Mouse (Mus musculus) adrenal gland, postnatal 14 days (tissue): ENCODE results near the gene Fbxo24. TPM values are rescaled to one million over a fixed set of nuclear protein-coding genes. Genes with fewer than 3 reads are reported as not detected.

Experiments
- DNase-seq: peaks from one replicate; pipeline ENCODE4 v3.0.0; 2021; ENCODE audit warnings: mixed read lengths
- long read RNA-seq, 2 experiments: library from polyadenylated mRNA; stranded (forward); transcript quantifications; one replicate each; pipeline ENCODE4 v2.0.0; 2021
- total RNA-seq: library from RNA; stranded (reverse); gene quantifications from 2 replicates; pipeline ENCODE4 v1.2.3, GENCODE M21; 2021

Fbxo24 gene
- 0.38 and 0.85 TPM in 2 replicates for total RNA-seq
- long read RNA-seq, experiment 1: 0 reads
- long read RNA-seq, experiment 2: 0 reads

- DNase-seq: peak; percentile 99
These were observed at the start of gene Fbxo24, which contains the start of the genes Lrch4 and Gm20605 for GRCm38 (mm10) chr5:137628498-137629305. Gene Fbxo24 (minus strand): TSS chr5:137629002. Gene Lrch4 (plus strand): TSS chr5:137629121. Gene Gm20605 (plus strand): TSS chr5:137629175.

DNA sequence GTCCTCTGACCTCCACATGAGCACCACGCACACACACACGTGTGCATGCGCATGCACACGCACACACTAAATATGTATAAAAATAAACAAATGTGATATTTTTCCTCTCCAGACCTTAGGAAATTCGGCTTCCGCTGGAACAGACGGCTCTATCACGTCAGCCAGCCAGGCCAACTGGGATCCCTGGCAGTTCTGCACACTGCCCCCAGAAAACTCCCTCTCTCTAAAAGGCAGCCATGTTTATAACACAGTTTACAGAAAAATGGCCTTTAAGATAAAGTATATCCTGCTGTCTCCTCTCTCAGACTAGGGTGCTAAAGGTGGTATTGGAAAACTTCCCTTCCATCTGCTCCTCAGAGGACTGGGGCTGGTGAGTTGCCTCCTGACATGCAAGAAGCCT is 49.1 kb upstream of the Fbxo24 start:
- no peak for DNase-seq

GRCm38 (mm10) chr5:137674786-137675185 is 46.0 kb upstream of the Fbxo24 start:
- DNase-seq: no peak

- DNase-seq: no peak
These were observed 44.2 kb upstream of the Fbxo24 start for GRCm38 (mm10) chr5:137673015-137673414.

DNA sequence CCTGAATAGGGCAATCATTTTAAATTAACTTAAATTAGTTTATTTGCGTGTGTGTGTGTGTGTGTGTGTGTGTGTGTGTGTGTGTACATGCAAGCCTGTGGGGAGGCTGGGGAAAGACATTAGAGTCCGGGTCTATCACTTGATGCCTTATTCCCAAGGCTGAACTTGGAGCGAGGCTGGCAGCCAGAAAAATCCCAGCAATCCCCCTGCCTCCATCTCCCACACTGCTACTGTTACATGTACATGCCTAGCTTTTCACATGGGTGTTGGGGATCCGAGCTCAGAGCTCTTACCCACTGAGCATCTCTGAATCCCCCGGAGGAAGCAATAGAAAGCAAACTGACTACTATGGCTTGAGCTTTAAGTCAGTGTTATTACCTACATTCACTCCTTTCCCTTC is 43.6 kb upstream of the Fbxo24 start:
- no peak for DNase-seq

DNA sequence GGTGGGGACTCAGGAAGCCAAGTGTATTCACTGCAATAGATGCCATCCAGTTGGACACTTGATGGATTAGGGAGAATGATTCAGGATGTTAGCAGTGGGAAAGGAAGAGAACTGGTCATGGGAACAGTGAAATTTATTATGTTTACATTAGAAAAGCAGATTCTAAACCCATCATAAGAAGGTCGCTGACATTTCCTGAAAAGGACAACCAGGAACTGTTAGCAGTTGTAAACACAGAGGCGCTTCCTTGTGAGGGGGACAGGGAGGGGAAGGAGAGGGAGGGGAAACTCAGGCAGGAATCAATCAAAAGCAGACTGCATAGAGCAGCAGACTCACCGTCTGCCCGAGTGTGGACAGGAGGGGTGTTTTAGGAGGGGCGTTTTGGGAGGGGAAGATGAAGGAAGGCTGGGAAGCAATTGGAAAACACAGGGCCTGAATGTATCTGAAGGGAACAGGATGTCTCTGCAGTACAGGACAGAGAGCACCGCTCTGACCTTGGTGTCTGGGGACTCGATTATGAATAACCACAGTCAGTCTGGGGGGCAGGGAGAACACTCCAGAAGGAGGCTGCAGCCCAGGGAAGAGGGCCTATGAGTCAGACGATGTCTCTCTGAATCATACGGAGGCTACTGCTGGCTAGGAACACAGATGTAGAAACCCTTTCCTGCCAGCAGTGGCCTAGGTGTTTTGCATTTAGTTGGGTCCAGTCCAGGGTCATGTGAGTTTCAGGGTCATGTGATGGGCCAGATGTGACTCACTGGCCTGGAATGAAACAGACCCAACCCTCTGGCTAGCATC is 42.8 kb upstream of the Fbxo24 start:
- peak; percentile 92 for DNase-seq

DNA sequence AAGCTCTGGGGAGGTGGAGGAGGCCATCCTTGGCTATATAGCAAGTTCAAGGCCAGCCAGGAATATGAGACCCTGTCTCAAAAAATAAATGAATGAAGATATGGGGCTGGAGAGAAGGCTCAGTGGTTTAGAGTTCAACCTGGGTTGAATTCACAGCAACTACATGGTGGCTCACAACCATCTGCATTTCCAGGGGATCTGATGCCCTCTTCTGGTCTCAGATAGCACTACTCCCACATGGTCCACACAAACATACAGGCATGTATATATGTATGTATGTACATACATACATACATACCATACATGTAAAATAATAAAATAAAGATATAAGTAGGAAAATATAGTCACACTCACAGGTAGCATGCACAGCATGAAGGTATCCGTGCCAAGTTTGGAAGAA is 41.4 kb upstream of the Fbxo24 start:
- DNase-seq: no peak

GRCm38 (mm10) chr5:137668971-137669370 is 40.2 kb upstream of the Fbxo24 start:
- DNase-seq: no peak

DNA sequence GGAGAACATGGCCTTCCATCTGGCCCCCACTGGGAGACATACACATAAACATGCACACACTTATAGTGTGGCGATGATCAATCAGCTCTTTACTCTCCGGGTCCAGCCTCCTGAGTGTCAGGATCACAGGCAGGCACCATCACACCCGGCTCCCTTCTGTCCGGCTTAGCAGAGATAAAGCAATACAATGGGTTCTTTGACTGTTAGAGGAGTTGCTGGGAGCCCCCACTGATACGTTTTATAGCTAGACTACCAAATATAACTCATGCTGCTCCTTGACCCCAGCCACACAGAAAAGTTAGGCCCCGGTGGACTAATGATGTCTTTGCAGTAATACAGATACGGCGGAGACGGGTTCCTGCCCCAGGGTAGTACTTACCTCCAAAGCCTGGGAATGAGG is 34.3 kb upstream of the Fbxo24 start:
- DNase-seq: no peak

- DNase-seq: peak; percentile 87
These were observed 31.4 kb upstream of the Fbxo24 start for GRCm38 (mm10) chr5:137660064-137660688.

DNA sequence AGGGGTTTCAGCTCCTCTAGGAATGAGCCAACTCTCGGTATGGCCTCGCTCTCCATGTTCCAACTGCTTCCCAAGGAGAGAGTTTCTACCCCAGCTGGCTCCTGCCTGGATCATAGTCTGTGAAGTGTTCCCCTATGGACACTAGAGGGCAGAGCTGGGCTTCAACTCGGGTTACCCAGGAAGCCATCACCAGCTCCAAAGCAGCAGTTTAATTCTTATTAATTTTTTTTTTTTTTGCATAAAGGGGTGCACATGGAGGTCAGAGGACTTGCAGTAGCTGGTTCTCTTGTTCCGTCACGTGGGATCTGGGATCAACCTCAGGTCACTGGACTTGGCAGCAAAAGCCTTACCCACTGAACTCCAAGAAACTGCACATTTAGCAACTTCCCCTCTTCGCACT is 28.2 kb upstream of the Fbxo24 start:
- DNase-seq: peak; percentile 89

- peak; percentile 48 for DNase-seq
These were observed 25.9 kb upstream of the Fbxo24 start for GRCm38 (mm10) chr5:137654746-137655145.

- no peak for DNase-seq
These were observed 24.6 kb upstream of the Fbxo24 start for GRCm38 (mm10) chr5:137653366-137653765.

DNA sequence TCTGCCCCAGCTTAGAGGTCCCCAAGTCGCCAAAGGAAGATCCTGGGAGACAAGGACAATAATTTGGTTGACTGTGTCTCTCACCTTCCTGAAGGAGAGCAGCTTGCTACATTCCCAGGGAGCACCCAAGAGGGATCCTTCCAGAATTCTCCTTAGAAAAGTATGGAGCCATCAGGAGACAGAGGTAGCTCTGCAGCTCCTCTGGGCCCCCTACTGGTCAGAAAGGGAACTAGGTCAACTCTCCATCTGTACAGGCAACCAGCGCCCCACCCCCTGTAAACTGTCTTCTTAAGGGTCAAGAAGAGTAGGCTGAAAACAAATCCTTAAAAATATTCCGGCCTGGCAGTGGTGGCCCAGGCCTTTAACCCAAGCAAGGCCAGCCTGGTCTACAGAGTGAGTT is 23.7 kb upstream of the Fbxo24 start:
- peak; percentile 86 for DNase-seq

DNA sequence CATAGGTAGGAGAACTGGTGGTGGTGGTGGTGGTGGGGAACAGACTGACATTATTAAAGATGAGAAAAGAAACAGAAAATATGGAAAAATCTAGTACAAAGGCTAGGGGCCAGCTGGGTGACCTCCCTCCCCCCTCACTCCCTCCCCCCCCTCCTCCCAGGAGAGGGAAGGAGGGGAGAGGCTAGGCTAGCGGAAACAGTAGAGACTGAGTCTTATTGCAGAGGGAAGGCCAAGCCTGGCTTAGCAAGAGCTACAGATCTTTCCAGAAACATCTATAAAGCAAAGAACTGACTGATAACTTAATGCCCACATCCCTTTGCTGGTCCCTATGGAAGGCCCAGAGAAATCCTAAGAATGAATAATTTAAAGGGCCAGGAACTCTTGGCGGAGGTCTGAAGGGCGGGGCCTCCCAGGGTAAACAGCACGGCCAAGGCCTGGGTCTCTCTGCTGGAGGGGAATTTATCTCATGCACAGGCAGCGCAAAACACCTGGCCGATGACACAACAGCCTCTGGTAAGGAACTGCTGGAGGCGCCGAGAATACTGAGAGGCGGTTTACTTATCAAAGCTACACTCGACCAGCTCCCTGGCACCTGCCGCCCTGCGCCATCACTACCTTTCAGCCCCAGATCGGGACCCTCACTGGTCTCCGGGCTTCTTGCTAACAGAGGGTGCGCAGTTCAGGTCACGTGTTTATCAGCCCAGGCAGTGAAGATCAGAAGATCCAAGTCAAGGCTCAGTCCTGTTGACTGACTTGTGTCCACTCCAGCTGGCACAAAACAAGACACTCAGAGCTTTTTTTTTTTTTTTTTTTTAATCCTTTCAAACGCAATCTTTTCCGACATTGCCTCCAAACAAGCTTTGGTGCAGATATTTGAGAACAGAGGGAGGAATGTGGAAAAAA is 21.1 kb upstream of the Fbxo24 start:
- DNase-seq: peak; percentile 47

DNA sequence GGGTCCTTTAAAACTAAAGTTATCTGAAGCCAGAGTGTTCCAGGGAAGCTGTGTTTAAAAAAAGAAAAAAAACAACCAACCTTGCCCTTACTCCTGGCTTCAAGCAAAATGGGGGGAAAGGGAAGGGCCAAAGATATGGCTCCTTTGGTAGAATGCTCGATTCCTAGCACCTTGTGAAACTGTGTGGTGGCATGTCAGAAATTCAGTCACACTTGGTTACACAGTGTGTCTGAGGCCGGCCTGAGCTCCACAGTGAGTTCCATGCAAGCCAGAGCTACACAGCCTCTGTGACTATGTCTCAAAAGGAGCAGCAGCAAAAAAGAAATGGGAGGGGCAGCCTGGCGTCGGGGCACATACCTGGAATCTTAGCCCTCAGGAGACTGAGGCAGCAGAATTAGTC is 20.4 kb upstream of the Fbxo24 start:
- peak; percentile 15 for DNase-seq

GRCm38 (mm10) chr5:137647827-137648601 is 19.2 kb upstream of the Fbxo24 start:
- peak; percentile 34 for DNase-seq

DNA sequence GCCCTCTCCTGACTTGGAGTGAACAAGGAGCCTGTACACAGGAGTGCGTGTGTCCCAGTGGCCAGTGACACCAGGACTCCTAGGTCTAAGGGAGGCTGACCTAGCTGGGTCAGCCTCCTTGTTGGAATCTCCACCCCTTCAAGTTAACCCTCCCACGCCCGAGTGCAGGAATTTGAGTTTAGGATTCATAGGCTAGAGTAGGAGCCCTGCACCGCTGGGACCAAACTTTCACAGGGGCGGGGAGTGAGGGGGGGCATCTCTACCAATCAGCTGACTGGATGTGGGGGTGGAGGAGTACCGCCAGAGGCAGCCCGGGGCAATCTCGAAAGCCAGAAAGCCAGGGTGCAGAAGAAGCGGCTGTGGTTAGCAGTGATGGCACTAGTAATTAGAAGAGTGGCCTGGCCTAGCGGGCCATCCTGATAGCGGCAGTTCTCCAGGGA is 16.9 kb upstream of the Fbxo24 start, which contains the start of gene Irs3:
Gene Irs3 (minus strand): TSS at position 63 of the 440 bp plus-strand sequence.
- DNase-seq: peak; percentile 63

GRCm38 (mm10) chr5:137645091-137645651 is 16.4 kb upstream of the Fbxo24 start:
- DNase-seq: peak; percentile 41

GRCm38 (mm10) chr5:137644484-137644883 is 15.7 kb upstream of the Fbxo24 start:
- peak; percentile 48 for DNase-seq
